Mouse (Mus musculus): ENCODE data around the gene Grap2. TPM values are rescaled to one million over a fixed set of nuclear protein-coding genes. Genes with fewer than 3 reads are reported as not detected.

The Grap2 gene
- total RNA-seq, 2 experiments from 2014 or later, result 0.32 to 0.75 TPM

DNA sequence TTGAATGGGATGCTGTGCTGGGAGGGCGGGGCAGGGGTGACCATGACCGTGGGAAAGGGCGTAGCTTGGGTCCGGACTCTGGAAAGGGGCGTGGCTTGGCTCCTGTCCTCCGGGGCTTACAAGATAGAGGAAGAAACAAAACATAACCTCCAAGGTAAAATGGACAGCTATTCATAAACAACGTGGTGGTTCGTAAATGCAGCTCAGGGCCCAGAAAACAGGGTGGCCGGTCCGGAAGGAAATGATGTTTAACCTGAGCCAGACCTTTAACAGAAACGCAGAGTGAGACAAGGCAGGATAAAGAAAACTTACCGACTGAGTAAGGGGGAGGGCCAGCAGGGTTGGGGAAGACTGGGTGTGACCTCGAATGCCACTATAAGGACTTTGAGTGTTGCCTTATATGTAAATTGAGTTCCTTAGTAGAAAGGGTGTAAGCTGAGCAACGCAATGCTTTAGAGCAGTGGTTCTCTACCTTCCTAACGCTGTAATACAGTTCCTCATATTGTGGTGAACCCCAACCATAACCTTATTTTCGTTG lies 26.9 kb downstream of the Grap2 start:
- DNase-seq (ENCODE audit: low spot score in 2 of 2), result peak in 1 of 2 experiments; percentile 29

DNA sequence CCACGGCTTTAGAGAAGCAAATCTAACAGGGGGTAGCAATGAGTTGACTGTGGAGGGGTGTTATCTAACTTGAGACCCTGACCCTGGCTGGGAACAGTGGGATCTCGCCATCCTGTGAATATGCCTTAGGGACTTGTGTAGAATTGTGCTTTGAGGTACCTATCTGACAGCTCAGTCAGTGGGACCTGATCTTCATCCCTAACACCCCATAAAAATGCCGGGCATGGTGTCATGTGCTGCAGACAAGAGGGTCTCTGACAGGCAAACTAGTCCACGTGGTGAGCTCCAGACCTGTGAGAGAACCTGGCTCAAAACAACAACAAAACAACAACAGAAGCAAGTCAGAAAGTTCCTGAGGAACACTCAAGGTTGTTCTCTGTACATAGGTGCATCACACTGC lies 27.4 kb downstream of the Grap2 start:
- no peak for DNase-seq (ENCODE audit: low spot score in 2 of 2)

DNA sequence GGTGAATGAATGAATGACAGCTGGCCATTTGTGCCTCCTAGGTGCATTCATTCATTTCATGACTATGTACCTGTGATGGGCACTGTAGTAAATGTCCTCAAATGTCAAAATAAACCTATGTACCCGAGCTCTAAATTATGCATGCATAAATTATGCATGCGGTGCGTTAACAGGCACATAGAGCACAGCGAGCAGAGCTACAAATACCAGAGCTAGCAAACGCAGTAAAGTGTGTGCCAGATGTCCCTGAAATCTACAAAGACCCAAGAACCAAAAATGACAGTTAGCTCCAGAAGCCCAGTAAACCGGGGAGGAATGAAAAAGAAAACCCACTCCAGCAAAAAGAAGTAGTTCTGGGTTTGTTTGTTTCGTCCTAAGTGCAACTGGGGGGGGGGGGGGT lies 29.1 kb downstream of the Grap2 start:
- no peak for DNase-seq (ENCODE audit: low spot score in 2 of 2)

DNA sequence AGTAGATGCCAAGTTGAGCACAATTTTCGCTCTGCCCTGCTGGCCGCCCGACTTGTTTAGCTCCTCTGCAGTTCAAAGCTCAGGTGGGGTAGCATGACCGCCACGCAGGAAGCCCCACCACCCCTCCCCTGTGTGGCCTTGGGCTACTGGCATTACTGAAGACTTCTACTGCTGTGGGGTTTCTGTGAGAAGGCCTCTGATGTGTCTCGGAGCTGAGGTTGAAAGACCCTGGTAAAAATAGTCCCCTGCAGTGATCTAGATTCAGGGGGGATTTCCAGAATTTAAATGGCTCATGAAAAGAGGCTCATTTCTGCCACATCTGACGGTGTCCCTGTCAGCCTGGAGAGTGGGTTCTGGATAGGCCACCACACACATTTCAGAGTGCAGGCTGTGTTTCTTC lies 30.1 kb downstream of the Grap2 start:
- no peak for DNase-seq (ENCODE audit: low spot score in 2 of 2)

DNA sequence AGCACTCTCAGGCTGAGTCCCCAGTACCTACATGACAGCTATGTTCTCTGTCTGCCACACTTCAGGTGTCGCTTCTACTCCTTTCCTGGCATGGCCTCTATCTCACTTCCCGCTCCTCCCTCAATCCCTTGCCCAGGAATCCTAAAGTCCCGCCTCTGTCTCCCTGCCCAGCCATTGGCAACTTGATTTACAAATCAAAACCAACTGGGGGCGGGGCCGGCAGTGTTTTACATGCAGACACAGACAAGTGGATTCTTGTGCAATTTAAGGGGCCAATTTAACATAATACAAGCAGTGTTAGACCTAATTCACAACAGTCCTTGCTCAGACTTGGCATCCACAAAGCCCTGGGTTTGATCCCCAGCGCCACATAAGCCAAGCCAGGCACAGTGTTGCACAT lies 31.6 kb downstream of the Grap2 start:
- DNase-seq (ENCODE audit: low spot score in 2 of 2), result no peak

DNA sequence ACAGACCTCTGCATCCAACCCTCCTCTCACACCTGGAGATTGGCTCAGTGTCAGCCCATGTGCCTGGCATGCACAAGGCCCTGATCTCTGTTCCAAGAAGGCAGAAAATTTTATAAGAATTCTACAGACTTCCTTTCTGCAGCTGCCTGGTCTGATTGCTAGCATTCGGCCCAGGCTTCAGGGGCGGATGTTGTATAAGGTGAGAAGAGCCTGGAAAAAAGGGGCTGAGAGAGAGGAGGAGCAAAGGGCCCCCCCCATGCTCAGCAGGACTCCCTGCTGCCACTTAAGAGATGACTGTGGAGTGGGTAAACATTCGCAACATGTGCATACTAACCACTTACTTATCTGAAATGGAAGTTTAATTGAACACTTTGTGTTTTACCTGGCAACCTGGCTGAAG lies 35.6 kb downstream of the Grap2 start:
- DNase-seq (ENCODE audit: low spot score in 2 of 2), result no peak

DNA sequence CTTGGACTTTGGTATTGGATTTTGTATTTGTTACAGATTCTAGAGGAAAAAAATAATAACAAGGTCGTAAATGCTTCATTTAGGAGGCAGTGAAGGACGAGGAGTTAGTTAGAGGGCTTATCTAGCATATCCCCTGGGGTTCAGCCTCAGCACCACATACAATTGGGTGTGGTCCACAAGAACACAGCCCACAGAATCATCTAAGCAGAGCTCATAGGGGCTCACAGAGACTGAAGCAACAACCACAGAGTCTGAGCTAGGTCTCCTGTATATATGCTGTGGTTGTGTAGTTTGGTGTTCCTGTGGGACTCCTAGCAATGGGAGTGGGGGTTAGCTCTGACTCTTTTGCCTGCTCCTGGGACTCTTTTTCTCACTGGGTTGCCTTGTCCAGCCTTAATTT lies 37.9 kb downstream of the Grap2 start:
- DNase-seq (ENCODE audit: low spot score in 2 of 2), result no peak

DNA sequence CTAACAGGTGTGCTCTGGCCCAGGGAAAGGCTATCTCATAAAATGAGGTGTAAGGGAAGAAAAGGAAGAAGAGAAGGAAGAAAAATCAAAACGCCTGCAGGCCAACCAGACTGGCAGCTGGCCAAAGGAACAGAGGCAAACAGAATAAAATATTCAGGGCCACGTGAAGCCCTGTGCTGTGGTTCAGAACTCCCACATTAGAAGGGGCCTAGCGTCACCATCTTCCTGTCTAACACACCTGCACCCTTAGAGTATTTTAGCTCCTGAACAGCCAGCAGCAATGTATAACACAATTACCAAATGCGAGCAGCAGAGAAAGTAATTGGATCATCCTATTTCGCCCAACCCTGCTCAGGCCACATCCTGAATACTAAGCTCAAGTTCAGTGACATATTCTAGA lies 39.1 kb downstream of the Grap2 start:
- DNase-seq (ENCODE audit: low spot score in 2 of 2), result no peak

DNA sequence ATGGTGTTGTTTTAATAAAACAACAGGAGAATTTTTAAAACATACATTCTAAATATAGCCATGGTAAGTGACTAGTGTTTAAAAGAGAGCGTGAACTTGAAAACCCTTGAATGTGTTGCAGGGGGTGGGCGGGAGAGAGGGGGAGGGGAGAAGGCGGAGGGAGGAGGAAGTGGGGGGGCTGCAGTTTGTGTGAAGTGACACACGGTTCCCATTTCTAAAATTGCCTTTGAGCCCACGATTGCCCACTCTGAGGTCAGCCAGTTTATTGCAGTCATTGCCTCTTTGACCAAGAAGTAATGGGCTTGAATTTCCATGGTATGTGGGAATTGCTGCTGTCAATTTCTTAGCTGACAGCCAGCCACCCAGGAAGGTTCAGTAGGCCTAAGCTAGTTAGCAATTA lies 41.5 kb downstream of the Grap2 start:
- DNase-seq (ENCODE audit: low spot score in 2 of 2), result no peak

DNA sequence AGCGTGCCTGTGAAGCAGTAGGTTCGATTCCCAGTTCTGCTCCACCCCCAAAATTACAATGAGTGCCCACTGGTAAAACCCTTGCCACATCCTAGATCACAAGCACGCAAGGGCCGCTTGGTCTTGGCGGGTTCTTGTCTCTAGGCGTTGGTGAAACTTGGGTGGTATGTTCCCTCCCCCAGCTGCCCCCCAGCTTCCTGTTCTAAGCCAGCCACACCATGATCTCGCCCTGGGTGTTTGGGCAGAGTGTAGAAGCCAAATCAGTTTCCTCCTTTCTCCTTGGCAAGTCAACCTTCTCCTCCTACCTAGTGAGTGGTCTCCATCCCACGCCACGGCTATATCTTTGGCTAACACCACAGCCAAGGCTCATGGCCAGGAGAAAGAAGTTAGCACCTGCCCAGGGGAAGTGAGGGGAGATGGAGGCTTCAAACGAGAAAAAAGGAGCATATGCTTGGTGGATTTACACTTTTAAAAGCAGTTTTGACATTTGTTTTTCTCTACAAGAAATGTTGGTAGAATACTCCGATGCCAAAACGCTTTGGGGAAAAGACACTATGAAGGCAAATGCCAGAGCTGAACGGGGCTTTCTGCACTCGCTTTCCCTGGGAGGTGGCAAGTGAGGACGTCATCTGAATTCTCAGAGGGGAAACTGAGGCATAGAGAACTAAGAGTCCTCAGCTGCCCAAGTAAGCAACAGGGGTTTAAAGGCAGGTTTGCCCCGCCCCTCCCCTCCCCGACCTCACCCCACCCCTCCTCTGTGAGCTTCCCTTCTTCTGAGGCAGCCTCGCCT lies 42.3 kb downstream of the Grap2 start:
- no peak for DNase-seq (ENCODE audit: low spot score in 2 of 2)

DNA sequence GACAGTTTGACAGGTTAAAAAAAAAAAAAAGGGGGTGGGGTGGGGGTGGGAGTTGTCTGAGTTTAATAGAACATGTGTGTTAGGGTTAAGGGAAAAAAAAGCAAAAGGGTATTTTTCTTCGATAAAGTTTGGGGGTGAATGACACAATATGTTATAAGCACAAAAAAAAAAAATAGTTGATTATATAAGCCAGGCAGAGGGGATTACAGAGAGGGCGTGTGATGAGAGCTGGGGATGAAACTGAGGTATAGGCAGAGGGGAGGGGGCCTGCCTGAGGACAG lies 42.8 kb downstream of the Grap2 start:
- no peak for DNase-seq (ENCODE audit: low spot score in 2 of 2)

DNA sequence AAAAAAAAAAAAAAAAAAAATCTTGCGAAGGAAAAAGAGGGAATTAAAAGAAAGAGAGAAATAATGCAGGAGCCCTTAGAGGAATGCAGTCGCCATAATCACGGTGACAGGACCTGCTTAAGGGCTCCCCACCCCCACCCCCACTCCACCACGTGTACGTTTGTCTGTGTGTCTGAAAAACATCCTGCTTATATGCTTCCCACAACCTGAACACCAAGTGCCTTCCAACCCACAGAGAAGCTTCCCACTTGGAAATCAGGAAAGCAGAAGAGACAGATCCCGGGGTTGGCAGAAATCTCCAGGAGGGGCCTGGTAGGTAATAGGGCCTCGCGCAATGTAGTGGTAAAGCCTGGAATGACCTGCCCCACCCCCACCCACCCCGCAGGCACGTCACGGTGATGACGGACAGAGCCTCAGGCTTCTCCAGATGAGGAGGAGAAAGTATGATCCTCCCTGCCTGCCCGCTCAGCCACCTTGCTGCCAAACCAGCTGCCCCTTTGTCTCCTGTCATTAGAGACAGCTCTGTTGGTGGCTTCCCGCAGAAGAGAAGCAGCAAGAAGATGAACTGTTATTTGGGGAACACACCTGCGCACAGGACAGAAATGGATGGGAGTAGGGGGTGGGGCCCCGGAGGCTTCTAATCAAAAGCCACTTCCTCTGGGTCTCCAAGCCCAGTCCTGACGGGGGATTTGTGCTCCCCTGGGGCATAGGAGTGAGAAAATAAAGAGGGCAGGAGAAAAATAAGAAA lies 43.4 kb downstream of the Grap2 start:
- no peak for DNase-seq (ENCODE audit: low spot score in 2 of 2)

DNA sequence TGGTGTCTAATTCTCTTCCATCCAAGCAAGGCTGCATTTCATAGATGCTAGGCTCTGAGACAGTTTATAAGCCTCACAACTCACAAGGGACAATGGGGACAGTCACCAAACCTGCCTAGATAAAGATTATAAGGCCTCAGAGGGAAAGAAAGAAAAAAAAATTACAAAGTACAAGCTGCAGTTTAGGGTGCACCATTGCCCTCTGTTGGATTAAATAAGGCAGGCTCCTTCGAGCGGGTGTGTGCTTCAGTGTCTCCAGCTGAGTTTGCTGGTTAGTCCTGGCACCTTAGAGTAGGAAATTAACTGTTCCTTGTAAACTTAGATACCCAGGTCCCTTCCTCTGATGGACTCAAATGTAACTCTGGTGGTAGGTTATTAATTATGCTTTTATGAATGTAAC lies 45.4 kb downstream of the Grap2 start:
- DNase-seq (ENCODE audit: low spot score in 2 of 2), result no peak

DNA sequence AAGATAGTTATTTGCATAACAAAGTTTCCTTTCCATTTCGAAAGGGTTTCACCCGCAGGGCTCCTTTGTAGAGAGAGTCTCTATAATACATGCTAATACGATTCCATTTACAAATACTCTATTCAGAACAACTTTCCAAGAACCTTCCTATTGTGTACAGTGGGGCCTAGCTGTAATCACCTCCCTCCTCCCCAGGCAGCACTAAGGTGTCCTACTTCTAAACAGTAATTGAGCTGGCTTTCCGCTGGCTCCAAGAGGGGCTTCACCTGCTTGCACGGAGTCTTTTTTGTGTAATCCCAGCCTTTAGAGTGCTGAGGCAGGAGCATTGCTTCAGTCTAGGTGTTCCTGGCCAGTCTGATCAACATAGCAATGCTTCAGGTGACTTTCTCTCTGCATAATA lies 46.8 kb downstream of the Grap2 start:
- no peak for DNase-seq (ENCODE audit: low spot score in 2 of 2)

DNA sequence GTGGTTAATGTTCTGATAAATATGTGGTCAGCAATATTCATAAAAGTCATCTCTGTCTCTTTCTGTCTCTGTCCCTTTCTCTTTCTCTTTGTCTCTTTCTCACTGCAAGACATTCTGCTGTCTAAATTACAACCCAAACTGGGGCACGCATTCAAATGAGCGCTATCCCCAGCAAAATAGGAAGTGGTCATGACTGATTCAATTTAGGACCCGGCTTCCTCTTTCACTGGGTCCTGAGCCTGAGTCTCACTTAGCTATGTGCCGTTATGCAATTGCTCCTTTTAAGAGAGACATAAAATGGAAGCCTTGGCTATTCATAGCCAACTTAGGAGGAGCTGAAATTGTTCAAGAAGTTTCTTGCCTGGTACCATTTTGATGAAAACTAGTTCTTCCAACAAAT lies 47.4 kb downstream of the Grap2 start:
- no peak for DNase-seq (ENCODE audit: low spot score in 2 of 2)

DNA sequence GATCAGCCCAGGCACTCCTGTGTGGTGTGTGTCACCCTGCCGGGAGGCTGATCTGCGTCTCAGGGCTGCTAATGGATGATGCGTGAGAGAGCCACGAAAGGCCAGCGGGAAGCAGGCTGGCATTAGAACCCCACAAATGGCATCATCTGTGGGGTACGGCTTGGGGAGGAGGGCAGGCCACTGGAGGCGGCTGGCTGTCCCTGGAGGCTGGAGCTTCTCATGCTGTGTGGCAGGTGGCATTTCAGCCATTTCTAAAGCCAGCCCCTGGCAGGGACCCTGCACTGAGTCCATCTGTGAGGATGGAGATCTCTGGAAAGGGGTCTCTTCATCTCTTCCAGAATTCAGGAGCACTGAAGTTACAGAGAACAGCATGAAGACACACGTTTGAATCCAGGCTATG lies 48.0 kb downstream of the Grap2 start:
- DNase-seq (ENCODE audit: low spot score in 2 of 2), result no peak

DNA sequence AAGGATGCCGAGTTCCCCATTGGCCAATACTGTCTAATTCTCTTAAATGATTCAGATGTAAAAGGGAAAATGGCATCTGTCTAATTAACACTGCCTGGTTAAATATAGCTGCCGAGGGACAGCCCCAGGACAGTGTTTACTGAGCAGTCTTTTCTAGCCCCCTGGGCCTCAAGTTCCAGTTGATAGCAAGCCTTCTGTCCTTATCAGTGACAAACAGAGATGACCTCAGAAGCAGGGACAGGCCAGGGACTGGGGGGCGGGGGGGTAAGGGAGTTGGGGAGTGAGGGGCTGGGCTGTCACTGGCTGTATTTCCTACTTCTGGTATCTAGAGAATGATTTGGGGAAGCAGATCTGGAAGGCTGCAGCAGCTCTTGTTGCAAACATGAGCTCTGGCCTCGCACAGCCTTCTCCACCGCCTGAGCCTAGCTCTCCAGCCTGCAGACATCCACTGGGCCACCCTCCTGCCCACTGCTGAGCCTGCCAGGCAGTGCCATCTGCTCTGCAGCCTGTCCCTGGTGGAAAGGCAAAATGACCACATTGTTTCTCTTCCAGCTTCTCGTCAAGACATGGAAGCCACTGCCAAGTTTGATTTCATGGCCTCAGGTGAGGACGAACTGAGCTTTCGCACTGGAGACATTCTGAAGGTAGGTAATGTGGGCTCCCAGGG lies 50.9 kb downstream of the Grap2 start:
- no peak for DNase-seq (ENCODE audit: low spot score in 2 of 2)

DNA sequence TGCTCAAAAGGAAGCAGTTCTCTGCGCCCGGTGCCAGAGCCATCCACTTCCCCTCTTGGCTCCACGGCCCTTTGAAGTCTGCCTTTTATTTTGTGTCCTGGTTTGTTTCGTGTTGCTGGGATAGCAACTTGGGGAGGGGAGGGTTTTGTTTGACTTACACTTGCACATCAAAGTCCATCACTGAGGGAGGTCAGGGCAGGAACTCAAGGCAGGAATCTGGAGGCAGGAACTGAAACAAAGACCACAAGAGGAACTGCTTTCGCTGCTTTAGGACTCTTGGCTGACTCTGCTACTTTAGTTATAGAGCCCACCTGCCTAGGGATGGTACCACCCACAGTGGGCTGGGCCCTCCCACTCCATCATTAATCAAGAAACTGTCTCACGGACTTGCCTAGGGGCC lies 54.1 kb downstream of the Grap2 start:
- DNase-seq (ENCODE audit: low spot score in 2 of 2), result no peak

DNA sequence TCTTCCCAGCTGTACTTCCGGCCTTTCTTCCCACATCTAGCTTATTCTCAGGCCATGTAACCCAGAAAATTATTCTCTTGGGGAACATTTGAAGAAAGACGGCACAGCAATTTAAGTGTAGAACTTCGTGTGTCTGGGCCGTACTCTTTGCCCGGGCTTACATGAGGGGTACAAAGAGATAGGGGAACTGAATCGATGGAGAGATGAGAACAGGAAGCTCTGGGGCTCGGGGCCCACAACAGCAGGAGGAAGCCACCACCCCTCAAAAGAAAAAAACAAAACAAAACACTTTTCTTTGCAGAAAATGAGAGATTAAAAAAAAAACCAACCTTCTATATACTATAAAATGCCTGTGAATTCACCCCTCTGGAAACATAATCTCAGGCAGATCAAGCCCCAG lies 57.8 kb downstream of the Grap2 start:
- no peak for DNase-seq (ENCODE audit: low spot score in 2 of 2)

DNA sequence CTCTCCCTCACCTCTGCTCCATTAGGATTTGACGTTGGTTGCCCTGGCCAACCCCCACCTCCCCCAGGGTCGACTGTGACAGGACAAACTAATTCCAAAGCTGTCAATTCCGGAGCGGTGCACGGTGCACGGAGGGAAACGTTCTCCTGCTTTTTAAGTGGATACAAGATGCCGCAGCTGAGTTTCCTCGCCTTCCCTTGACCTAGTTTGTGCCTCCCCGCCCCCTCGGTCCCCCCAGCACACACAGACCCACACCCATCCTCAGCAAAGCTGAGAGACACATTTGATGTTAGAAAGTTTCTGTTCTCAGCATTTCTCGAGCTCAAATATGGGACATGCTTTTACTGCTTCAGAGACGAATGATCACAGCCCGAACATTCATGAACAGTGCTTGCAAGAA lies 58.3 kb downstream of the Grap2 start:
- no peak for DNase-seq (ENCODE audit: low spot score in 2 of 2)

DNA sequence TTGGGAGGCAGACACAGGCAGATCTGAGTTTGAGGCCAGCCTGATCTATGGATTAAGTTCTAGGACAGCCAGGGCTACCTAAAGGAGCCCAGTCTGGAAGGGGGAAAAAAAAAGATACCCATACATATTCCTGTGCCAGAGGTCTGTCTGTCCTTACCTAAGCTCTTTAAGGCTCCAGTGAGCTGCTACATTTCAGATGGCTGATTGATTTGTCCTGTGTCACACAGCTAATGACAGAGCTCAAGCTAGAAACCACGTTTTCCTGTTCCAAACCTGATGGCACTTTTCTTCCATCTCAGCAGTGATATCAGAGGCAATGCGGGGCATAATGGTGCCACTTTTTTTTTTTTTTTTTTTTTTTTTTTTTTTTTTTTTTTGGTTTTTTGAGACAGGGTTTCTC lies 58.9 kb downstream of the Grap2 start:
- no peak for DNase-seq (ENCODE audit: low spot score in 2 of 2)

DNA sequence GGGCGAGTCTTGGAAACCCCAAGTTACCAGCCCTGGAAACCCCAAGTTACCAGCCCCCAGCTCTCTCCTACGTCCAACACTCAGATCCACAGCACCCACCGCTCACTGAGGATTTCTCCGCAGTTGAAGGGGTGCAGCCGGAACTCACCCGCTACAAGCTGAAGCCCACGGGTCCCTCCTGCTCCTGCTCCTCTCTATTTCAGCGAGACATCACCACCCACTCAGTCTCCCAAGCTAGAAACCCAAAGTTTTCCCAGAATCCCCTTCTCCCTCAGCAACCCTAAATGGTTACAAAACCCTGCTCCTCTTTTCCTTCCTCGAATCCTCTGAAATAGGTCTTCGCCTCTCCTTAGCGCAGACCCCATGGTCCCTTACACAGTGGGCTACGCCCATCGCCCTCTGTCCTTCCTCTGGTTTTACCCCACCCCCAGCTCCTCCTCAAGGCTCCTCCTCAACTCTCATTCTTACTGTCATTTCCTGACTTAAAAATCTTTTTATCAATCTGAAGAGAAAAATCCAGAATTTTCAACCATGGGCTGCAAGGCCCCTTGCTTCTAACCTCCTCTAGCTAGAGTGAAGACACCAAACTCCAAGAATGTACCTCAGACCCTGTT lies 60.0 kb downstream of the Grap2 start:
- no peak for DNase-seq (ENCODE audit: low spot score in 2 of 2)

Data from gastrocnemius, postnatal 4 days (tissue).